In genomic region chr11:69267341-69267740, GRCm38 (mm10) we compare ENCODE assay signal across 8 mouse cellular contexts. TPM values are rescaled to one million over a fixed set of nuclear protein-coding genes. Genes with fewer than 3 reads are reported as not detected.
DNase-seq lines count a peak whose midpoint lies in the region; ATAC-seq and TF ChIP-seq lines count a peak whose summit lies in the region.
"Had no signal": no experiment of that assay in that cellular context is flagged by ENCODE, and none has a peak within 500 bp of the region (broad histone marks: within the 10 kb centered on the region; RNA-seq: fewer than 3 reads in every experiment).

No protein-coding gene starts in this region.

- intact Hi-C loops in heart, postnatal 25 days (cut with DNase I) = loop anchor here (5.0 to 10.0 kb wide), 2 partner anchors 55 to 347 kb away; partner anchors contain the start of genes Cntrob, Shbg and Trappc1

- no peak overlapping the region for H3K4me2 ChIP-seq in liver, embryonic 12.5 days

- no peak for ATAC-seq in liver, embryonic 12.5 days

- no peak for DNase-seq in liver, adult 2 months (ENCODE audit: extremely low read depth, low read depth, low spot score)
- DNase-seq in Muller cell, postnatal 12 days (ENCODE audit: inconsistent ontology term) = peak; percentile 47
- DNase-seq in embryo, embryonic 10.5 days (ENCODE audit: low spot score) = peak; percentile 72
- peak; percentile 23 for DNase-seq in lung, postnatal 36 days
- no peak for DNase-seq in testis, postnatal 10 days (ENCODE audit: low spot score)
- DNase-seq in heart, postnatal 25 days (ENCODE audit: low spot score) = no peak

- H3K36me3 ChIP-seq in liver, adult 2 months (ENCODE audit: control insufficient read depth, insufficient read depth, low read length) = no peaks in the 10 kb centered on the region
- no peaks in the 10 kb centered on the region for H3K36me3 ChIP-seq in liver, embryonic 12.5 days

- H3K79me2 ChIP-seq in liver, adult 2 months (ENCODE audit: control insufficient read depth, insufficient read depth, low read length) = no peaks in the 10 kb centered on the region

- H3K4me1 ChIP-seq in liver, adult 2 months (ENCODE audit: control insufficient read depth, insufficient read depth, low read length) = no peaks in the 10 kb centered on the region
- H3K4me1 ChIP-seq in liver, embryonic 12.5 days = peaks cover 14% of the 10 kb centered on the region

- TF ChIP-seq CTCF in liver, adult 2 months (IDR thresholded peaks at IDR 0.05; ENCODE audit: low read depth, low read length) = peak; percentile 30; the same call in 1 of the 2 replicates

- no peak overlapping the region for H3K4me3 ChIP-seq in liver, adult 2 months (ENCODE audit: insufficient read depth, low read depth, low read length)
- no peak overlapping the region for H3K4me3 ChIP-seq in liver, embryonic 12.5 days
- H3K4me3 ChIP-seq: megakaryocyte, embryonic 14.5 days had no signal

- TF ChIP-seq POLR2A in liver, adult 2 months (IDR thresholded peaks at IDR 0.05; ENCODE audit: extremely low read depth, insufficient read depth, low read length) = no peak

- H3K9ac ChIP-seq in liver, adult 2 months (ENCODE audit: low read depth, low read length) = no peak overlapping the region
- H3K9ac ChIP-seq in liver, embryonic 12.5 days = no peak overlapping the region

- H3K27me3 ChIP-seq in liver, adult 2 months (ENCODE audit: control insufficient read depth, insufficient read depth, low read length) = no peaks in the 10 kb centered on the region
- H3K27me3 ChIP-seq in liver, embryonic 12.5 days (replicated peaks) = peaks cover 52% of the 10 kb centered on the region

- no peak overlapping the region for H3K27ac ChIP-seq in liver, adult 2 months (replicated peaks; ENCODE audit: insufficient read depth, low read depth, low read length)
- H3K27ac ChIP-seq in liver, embryonic 12.5 days = no peak overlapping the region

- H3K9me3 ChIP-seq in liver, embryonic 12.5 days (replicated peaks) = no peaks in the 10 kb centered on the region
- H3K9me3 ChIP-seq: megakaryocyte, embryonic 14.5 days had no signal

- WGBS in liver, adult 2 months = 30% methylated on average over 7 of the region's 7 CpGs
- 26% methylated on average over 7 of the region's 7 CpGs for WGBS in liver, embryonic 12.5 days (ENCODE audit: insufficient replicate concordance)

RNA-seq across cellular contexts. Expression of gene Gucy2e, which starts 30.5 kb away (rescaled TPM):
- total RNA-seq in liver, adult 2 months (2014; rRNA removed) = not detected in 2 replicates
- not detected in 2 replicates for polyA plus RNA-seq in liver, adult 2 months (2012; rRNA removed)
- polyA plus RNA-seq in liver, embryonic 12.5 days (2016; fragmentation: Nextera tagmentation; extraction: Ambion mirVana) = not detected in 2 replicates
- total RNA-seq in heart, postnatal 25 days (2021) = 1 to 10 TPM; 1.4 to 1.5 TPM

RNA-seq across cellular contexts. Expression of gene Cntrob, which starts 56.2 kb away (rescaled TPM):
- total RNA-seq in liver, adult 2 months (2014; rRNA removed) = 2.5 and 3.0 TPM in 2 replicates
- 3.0 and 3.9 TPM in 2 replicates for polyA plus RNA-seq in liver, adult 2 months (2012; rRNA removed)
- polyA plus RNA-seq in liver, embryonic 12.5 days (2016; fragmentation: Nextera tagmentation; extraction: Ambion mirVana) = 13.1 and 13.9 TPM in 2 replicates
- total RNA-seq in heart, postnatal 25 days (2021) = 1 to 10 TPM; 2.6 to 5.3 TPM

RNA-seq across cellular contexts. Expression of gene Trappc1, which starts 56.4 kb away (rescaled TPM):
- total RNA-seq in liver, adult 2 months (2014; rRNA removed) = 37.5 and 40.9 TPM in 2 replicates
- polyA plus RNA-seq in liver, adult 2 months (2012; rRNA removed) = 35.1 and 38.3 TPM in 2 replicates
- 90.4 and 90.9 TPM in 2 replicates for polyA plus RNA-seq in liver, embryonic 12.5 days (2016; fragmentation: Nextera tagmentation; extraction: Ambion mirVana)
- 10 to 100 TPM; 48.0 to 53.0 TPM for total RNA-seq in heart, postnatal 25 days (2021)

RNA-seq across cellular contexts. Expression of gene Kcnab3, which starts 58.7 kb away (rescaled TPM):
- total RNA-seq in liver, adult 2 months (2014; rRNA removed) = 0.13 and 0.28 TPM in 2 replicates
- polyA plus RNA-seq in liver, adult 2 months (2012; rRNA removed) = 0.50 and 0.84 TPM in 2 replicates
- 0.24 and 0.48 TPM in 2 replicates for polyA plus RNA-seq in liver, embryonic 12.5 days (2016; fragmentation: Nextera tagmentation; extraction: Ambion mirVana)
- total RNA-seq in heart, postnatal 25 days (2021) = under 1 TPM; 0.22 to 0.29 TPM

Comparison
In these comparisons a context has a peak if more than half of its experiments do, and no peak if none do; other contexts are left out.
1. DNase-seq: peak in Muller cell, postnatal 12 days (single experiment), embryo, embryonic 10.5 days (single experiment) and lung, postnatal 36 days (single experiment); none in liver, adult 2 months (single experiment), testis, postnatal 10 days (single experiment) and heart, postnatal 25 days (single experiment).